Mouse (Mus musculus) cortical plate, adult 2 months (tissue): ENCODE data around the gene Rnf182.

Experiments used
- CTCF ChIP-seq: fragments of 200-500 bp; IDR thresholded peaks from 2 replicates; pipeline ENCODE4 v1.5.1; 2011; ENCODE audit warnings: mild to moderate bottlenecking, control low read depth, low read length; ENCODE audit not compliant: insufficient read depth; ENCODE audit errors: extremely low read depth
- POLR2A ChIP-seq: fragments of 200-500 bp; IDR thresholded peaks from 2 replicates; pipeline ENCODE4 v1.6.1; 2011; ENCODE audit warnings: mild to moderate bottlenecking, low read length, control low read depth; ENCODE audit not compliant: insufficient read depth; ENCODE audit errors: extremely low read depth

GRCm38 (mm10) chr13:43714741-43715140 lies 99.2 kb downstream of the Rnf182 start:
- no peak for TF ChIP-seq CTCF
- no peak for TF ChIP-seq POLR2A
